Mouse (Mus musculus) megakaryocyte, embryonic 14.5 days (primary cell): ENCODE measurements at regions not wholly inside any gene's neighbourhood (a gene's known extent, or its start where the extent isn't known, plus 50 kb on each side); places are given as distances from the start of the nearest gene placed in this dataset.

Experiments
- H3K27me3 ChIP-seq: replicated peaks from 2 replicates; pipeline ENCODE3; 2012; ENCODE audit warnings: inconsistent platforms
- H3K36me3 ChIP-seq: replicated peaks from 2 replicates; pipeline ENCODE3; 2012; ENCODE audit warnings: low read length, inconsistent platforms, mixed read lengths
- H3K4me1 ChIP-seq: 2 replicates; pipeline ENCODE4 v1.6.1; 2012; ENCODE audit warnings: inconsistent platforms
- H3K4me3 ChIP-seq: replicated peaks from 2 replicates; pipeline ENCODE3; 2012; ENCODE audit warnings: moderate library complexity, mild to moderate bottlenecking, inconsistent platforms
- H3K9me3 ChIP-seq: 2 replicates; pipeline ENCODE4 v1.6.1; 2012; ENCODE audit warnings: inconsistent platforms
- FLI1 ChIP-seq: IDR thresholded peaks from 2 replicates; pipeline ENCODE4 v1.6.1; 2012; ENCODE audit warnings: low read length, inconsistent platforms, mixed read lengths
- GATA1 ChIP-seq: IDR thresholded peaks from 3 replicates; pipeline ENCODE4 v1.6.1; 2012; ENCODE audit warnings: mixed read lengths, low read length, inconsistent platforms, borderline replicate concordance

DNA sequence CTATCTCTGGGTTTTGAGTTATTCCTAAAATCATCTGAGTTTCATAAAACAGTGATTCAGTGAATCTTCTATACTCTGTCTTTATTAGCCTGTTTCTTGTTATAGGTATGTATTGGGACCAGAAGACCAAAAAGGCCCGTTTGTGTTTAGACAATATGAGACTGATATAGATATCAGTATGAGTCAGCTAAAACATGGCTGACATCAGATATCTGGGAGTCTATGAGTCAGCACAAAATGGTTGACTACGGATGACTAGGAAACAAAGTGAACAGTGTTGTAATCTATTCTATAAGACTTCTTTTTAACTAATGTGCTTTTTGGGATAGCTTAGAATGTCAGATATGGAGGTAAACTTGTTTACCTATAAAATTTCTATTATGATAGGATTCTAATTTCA lies 305.2 kb upstream of the Epha4 start:
- no peaks in the 10 kb centered on the region for H3K4me1 ChIP-seq
- no peaks in the 10 kb centered on the region for H3K27me3 ChIP-seq
- no peak overlapping the region for H3K4me3 ChIP-seq
- no peak for TF ChIP-seq FLI1
- no peak for TF ChIP-seq GATA1
- H3K36me3 ChIP-seq = no peaks in the 10 kb centered on the region
- peaks cover 16% of the 10 kb centered on the region; the same call in 1 of the 2 replicates for H3K9me3 ChIP-seq

DNA sequence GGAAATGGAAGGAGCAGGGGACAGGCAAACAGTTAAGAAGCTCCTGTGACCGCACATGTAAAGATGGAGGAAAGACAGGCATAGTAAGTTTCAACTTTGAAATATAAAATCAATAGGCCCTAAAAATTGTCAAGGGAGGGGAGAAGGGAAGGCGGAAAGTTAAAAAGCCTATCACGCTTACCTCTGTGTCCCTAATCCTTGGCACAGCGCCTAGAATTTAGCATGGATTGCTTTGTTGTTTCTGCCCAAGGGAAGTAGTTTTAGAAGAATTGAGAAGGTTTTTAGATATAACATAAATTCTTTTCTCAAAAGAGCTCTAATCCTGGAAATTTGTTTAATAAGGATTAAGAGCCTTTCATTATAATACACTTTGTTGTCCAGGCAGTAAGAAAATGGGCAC lies 300.6 kb upstream of the Epha4 start:
- no peak overlapping the region for H3K4me3 ChIP-seq

DNA sequence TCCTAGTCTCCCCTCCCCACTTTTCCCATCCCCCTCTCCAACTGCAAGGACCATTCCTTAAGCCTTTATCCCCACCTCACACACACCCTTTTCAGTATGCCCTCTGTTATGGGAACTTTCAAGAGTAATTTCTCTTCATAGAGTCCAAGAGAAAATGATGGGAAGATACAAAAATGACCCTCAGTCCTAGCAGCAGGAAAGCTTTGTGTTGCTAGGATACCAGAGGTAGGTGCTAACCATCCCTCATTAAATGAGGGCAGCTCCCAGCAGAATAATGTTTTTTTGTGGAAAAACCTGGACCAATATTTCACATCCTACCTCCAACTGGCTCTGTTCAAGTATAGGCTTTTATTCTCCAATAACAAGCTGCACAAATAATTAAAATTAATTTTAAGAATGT lies 296.7 kb upstream of the Epha4 start:
- H3K9me3 ChIP-seq = peaks cover 41% of the 10 kb centered on the region
- TF ChIP-seq GATA1 (no peak), FLI1 (no peak)
- no peaks in the 10 kb centered on the region for H3K4me1 ChIP-seq
- H3K36me3 ChIP-seq = no peaks in the 10 kb centered on the region
- no peak overlapping the region for H3K4me3 ChIP-seq
- no peaks in the 10 kb centered on the region for H3K27me3 ChIP-seq

More for the DNA sequence above, 300.6 kb upstream of the Epha4 start:
- no peaks in the 10 kb centered on the region for H3K4me1 ChIP-seq
- H3K27me3 ChIP-seq = no peaks in the 10 kb centered on the region
- H3K9me3 ChIP-seq = peaks cover 32% of the 10 kb centered on the region; the same call in 1 of the 2 replicates
- no peak for TF ChIP-seq FLI1
- no peak for TF ChIP-seq GATA1
- no peaks in the 10 kb centered on the region for H3K36me3 ChIP-seq

DNA sequence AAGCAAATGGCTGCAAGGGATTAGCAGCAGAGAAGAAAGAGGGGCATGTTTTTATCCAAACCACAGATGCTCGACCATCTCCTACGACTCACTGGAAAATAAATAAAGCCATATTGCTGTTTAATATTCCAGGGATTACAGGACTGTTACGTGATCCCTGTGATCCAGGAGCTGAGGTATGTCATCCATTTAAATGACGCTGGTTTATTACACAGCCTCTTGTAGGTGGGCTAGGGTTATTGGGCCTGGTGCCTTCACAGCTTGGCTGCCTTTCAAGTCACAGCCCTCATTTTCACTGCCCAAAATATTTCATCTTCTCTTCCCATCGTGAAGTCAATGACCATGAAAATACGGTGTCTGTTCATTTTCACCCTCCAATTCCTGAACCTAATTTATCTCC lies 276.1 kb upstream of the Epha4 start:
- no peaks in the 10 kb centered on the region for H3K36me3 ChIP-seq
- no peak for TF ChIP-seq FLI1
- TF ChIP-seq GATA1 = no peak
- H3K4me1 ChIP-seq = no peaks in the 10 kb centered on the region
- peaks cover 13% of the 10 kb centered on the region; the same call in 1 of the 2 replicates for H3K9me3 ChIP-seq
- no peak overlapping the region for H3K4me3 ChIP-seq
- H3K27me3 ChIP-seq = no peaks in the 10 kb centered on the region

DNA sequence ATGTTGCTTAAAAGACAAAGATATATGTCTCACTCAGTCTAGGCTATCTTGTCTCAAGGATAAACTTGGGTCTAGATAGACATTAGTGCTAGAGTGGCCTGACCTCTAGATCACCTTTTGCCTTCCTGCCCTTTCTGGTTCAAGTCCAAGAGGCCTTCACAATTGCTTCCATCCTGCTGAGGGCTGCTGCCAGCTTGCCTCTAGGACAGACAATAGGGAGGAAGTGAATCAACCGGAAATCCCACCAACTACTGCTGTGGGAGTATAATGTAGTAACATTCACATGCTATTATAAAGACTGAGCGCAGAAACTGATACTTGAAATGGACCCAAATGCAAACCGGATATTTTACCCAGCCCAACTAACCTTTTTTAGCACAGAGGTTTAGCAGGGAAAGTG lies 239.4 kb upstream of the Epha4 start:
- H3K9me3 ChIP-seq = peaks cover 13% of the 10 kb centered on the region; the same call in 1 of the 2 replicates
- H3K4me3 ChIP-seq = no peak overlapping the region
- H3K4me1 ChIP-seq = no peaks in the 10 kb centered on the region
- no peaks in the 10 kb centered on the region for H3K27me3 ChIP-seq
- no peak for TF ChIP-seq FLI1
- no peak for TF ChIP-seq GATA1
- no peaks in the 10 kb centered on the region for H3K36me3 ChIP-seq

DNA sequence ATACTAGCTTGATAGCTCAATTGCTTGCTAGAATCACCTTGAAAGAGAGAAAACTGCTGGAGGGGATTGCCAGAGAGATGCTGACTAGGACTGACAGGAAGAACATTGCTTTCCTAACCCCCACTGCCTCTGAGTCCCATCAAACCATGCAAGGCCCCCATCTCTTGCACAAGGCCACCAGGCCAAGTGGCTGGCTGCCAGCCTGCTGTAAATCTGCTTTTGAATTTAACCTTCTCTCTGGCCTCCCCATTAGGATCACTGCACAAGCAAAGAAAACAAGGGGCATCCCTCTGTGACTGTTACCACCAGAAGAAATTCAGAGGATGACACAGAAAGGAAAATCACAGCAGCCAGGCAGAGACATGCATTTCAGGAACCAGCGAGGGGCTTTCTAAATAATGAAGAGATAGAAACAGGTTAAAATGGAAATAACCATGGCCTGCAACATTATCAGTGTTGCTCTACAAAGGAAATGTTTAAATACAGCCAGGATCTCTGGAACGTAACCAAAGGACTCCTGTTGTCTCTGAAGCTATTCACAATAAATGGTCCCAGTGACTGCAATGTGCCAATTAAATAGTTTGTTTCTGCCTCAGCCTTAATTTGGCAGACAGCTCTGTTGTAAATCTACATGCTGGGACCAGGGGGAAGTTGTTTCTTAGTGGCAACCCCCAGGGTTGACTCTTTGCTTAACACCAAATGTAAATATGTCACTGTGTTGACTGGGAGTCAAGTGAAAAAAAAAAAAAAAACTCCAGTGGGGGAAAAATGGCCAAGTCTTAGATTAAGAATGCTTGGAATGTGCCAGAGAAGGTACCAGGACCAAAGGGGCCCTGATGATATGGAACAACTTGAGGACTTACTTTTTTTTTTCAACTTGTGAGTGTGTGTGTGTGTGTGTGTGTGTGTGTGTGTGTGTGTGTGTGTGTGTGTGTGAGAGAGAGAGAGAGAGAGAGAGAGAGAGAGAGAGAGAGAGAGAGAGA lies 233.9 kb upstream of the Epha4 start:
- Histone ChIP-seq H3K9me3 (peaks cover 9% of the 10 kb centered on the region; the same call in 1 of the 2 replicates), H3K27me3 (no peaks in the 10 kb centered on the region), H3K36me3 (no peaks in the 10 kb centered on the region), H3K4me1 (no peaks in the 10 kb centered on the region), H3K4me3 (no peak overlapping the region)
- TF ChIP-seq FLI1 = no peak
- TF ChIP-seq GATA1 = no peak

DNA sequence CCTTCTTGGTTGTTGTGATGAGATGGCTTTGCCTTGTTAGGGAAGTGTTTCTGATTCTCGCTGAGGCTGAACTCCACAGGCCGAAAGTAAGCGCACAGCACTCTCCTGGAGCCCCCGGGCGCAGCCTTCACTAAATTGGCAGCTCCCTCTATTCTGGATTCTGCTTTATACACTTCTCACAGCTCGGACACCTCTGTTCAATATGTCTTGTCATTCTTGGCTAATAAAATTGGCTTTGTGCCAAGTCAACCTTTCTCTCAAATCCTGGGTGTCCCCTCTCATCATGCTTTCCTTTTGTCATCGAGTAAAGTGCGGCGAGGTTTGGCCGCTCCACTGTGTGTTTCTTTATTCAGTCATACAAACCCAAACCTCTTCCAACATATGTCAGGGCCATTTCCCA lies 217.2 kb upstream of the Epha4 start:
- Histone ChIP-seq H3K4me3 (no peak overlapping the region), H3K9me3 (peaks cover 11% of the 10 kb centered on the region; the same call in 1 of the 2 replicates), H3K36me3 (no peaks in the 10 kb centered on the region), H3K4me1 (no peaks in the 10 kb centered on the region), H3K27me3 (no peaks in the 10 kb centered on the region)
- TF ChIP-seq FLI1 (no peak), GATA1 (no peak)

DNA sequence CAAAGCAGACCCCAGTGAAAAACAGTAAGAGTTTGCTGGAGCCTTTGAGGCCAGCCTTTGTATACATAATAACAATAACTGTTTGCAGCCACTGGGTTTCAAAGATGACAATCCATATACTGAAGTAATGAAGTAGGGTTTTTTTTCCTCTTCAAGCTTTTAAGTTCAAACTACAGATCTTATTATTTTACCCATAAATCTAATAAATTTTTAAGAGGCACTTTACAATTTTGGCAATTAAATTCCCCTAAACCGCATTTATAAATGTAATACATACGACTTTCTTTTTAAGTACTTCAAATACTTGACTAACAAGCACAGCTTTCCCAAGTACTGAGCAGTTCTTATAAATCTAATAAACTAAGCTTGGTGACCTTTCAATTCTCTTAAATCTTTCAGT lies 212.7 kb upstream of the Epha4 start:
- H3K27me3 ChIP-seq = no peaks in the 10 kb centered on the region
- H3K4me1 ChIP-seq = no peaks in the 10 kb centered on the region
- H3K36me3 ChIP-seq = no peaks in the 10 kb centered on the region
- TF ChIP-seq GATA1 (no peak), FLI1 (no peak)
- H3K4me3 ChIP-seq = no peak overlapping the region
- H3K9me3 ChIP-seq = peaks cover 15% of the 10 kb centered on the region

DNA sequence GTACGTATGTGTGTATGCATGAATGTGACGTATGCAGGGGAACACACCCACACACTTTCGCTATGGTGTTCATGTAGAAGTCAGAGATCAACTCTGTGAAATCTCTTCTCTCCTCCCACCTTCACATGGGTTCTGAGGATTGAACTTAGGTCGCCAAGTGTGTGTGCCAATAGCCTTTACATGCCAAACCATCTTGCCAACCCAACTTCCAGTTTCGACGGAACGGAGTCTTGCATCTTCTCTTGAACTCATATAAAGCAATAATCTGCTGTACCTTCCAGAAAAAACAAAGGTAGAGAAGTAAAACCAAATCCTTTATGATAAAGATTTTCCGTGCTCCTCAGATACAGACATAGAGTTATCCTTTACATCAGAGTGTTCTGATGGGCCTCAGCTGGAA lies 208.4 kb upstream of the Epha4 start:
- Histone ChIP-seq H3K9me3 (peaks cover 22% of the 10 kb centered on the region), H3K4me3 (no peak overlapping the region), H3K36me3 (no peaks in the 10 kb centered on the region), H3K4me1 (no peaks in the 10 kb centered on the region), H3K27me3 (no peaks in the 10 kb centered on the region)
- TF ChIP-seq GATA1 (no peak), FLI1 (no peak)

DNA sequence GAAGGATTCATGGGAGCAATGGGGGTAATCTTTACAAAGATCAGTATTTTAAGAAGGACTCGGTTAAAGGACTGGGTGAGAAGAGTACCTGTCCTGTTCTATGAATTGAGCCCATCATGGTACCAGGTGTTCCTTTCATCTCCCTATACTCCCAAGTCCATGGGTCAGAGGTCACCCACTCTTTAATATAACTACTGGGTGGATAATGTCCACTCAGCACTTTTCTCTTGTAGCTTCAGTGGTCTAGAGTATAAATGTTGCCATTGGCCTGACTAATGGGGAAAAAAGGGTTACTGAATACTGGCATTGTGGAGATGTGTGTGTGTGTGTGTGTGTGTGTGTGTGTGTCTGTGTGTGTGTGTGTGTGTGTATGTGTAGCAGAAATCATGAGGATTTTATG lies 206.0 kb upstream of the Epha4 start:
- Histone ChIP-seq H3K4me1 (no peaks in the 10 kb centered on the region), H3K27me3 (no peaks in the 10 kb centered on the region), H3K36me3 (no peaks in the 10 kb centered on the region), H3K4me3 (no peak overlapping the region), H3K9me3 (peaks cover 25% of the 10 kb centered on the region)
- TF ChIP-seq FLI1 = no peak
- no peak for TF ChIP-seq GATA1

DNA sequence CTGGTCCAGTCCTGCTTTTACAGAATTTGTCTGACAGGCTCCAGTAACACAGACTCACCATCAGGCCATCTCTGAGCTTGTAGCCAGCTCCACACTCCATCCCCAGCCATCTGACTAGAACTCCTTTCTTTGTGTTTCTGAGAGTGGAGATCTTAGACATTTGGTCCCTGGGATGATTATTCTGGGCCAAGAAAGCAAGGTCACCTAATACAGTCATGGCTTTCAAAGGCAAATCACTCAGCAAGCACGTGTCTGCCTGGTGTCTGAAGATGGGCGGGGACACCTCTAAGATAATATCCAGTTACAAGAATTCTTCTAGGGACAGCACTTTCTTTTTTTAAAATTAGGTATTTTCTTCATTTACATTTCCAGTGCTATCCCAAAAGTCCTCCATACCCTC lies 198.1 kb upstream of the Epha4 start:
- Histone ChIP-seq H3K4me3 (no peak overlapping the region), H3K9me3 (peaks cover 35% of the 10 kb centered on the region), H3K27me3 (no peaks in the 10 kb centered on the region), H3K36me3 (no peaks in the 10 kb centered on the region), H3K4me1 (no peaks in the 10 kb centered on the region)
- no peak for TF ChIP-seq GATA1
- no peak for TF ChIP-seq FLI1
